Mouse (Mus musculus) MEL (cell line): ENCODE measurements around the gene 4930563M21Rik.
A peak's percentile ranks its signal among the peaks of the same experiment; 100 is the strongest.

Source experiments
- CTCF ChIP-seq, 3 experiments: IDR thresholded peaks in 2 of 3; conservative IDR thresholded peaks in 1 of 3; 2 replicates each; pipeline ENCODE4 v1.5.1; 2011 to 2012; ENCODE audit warnings: low read length in 3 of 3, low read depth in 2 of 3, mild to moderate bottlenecking in 2 of 3, improper control_type of control experiment in 1 of 3, inconsistent platforms in 1 of 3, mixed read lengths in 1 of 3, moderate library complexity in 1 of 3; ENCODE audit not compliant: control insufficient read depth in 1 of 3, insufficient read depth in 1 of 3, poor library complexity in 1 of 3, severe bottlenecking in 1 of 3
- E2F4 ChIP-seq: IDR thresholded peaks from 2 replicates; pipeline ENCODE4 v1.6.1; 2011; ENCODE audit warnings: low read depth, low read length, improper control_type of control experiment, borderline replicate concordance
- ETS1 ChIP-seq: IDR thresholded peaks from 2 replicates; pipeline ENCODE4 v1.6.1; 2012; ENCODE audit warnings: low read depth, mild to moderate bottlenecking, inconsistent platforms, low read length, improper control_type of control experiment, moderate library complexity
- MAX ChIP-seq: IDR thresholded peaks from 2 replicates; pipeline ENCODE4 v1.6.1; 2011; ENCODE audit warnings: low read length, improper control_type of control experiment
- POLR2A ChIP-seq, 2 experiments: IDR thresholded peaks; 2 replicates each; pipeline ENCODE4 v1.6.1; 2011 to 2012; ENCODE audit warnings: low read length in 2 of 2, mild to moderate bottlenecking in 2 of 2, control low read depth in 1 of 2, improper control_type of control experiment in 1 of 2, low read depth in 1 of 2, moderate library complexity in 1 of 2; ENCODE audit not compliant: control insufficient read depth in 1 of 2, insufficient read depth in 1 of 2, poor library complexity in 1 of 2
- POLR2AphosphoS2 ChIP-seq: IDR thresholded peaks from 2 replicates; pipeline ENCODE4 v1.6.1; 2011; ENCODE audit warnings: low read length, improper control_type of control experiment
- USF1 ChIP-seq: IDR thresholded peaks from 2 replicates; pipeline ENCODE4 v1.6.1; 2014; ENCODE audit warnings: low read depth, mild to moderate bottlenecking, inconsistent platforms, low read length, improper control_type of control experiment, moderate library complexity
- USF2 ChIP-seq, 2 experiments: IDR thresholded peaks; 2 replicates each; pipeline ENCODE4 v1.6.1; 2011 to 2012; ENCODE audit warnings: improper control_type of control experiment in 2 of 2, low read length in 2 of 2, borderline replicate concordance in 1 of 2, inconsistent platforms in 1 of 2, low read depth in 1 of 2, mild to moderate bottlenecking in 1 of 2; ENCODE audit not compliant: insufficient read depth in 1 of 2

GRCm38 (mm10) chr9:55932482-55932881 is 77.9 kb downstream of the 4930563M21Rik start:
- TF ChIP-seq ETS1 (peak; percentile 46; the same call in 1 of the 2 replicates), USF2 (IDR thresholded peaks at IDR 0.05; ENCODE audit: borderline replicate concordance in 1 of 2, insufficient read depth in 1 of 2, low read depth in 1 of 2, low read length in 2 of 2) (no peak), CTCF (IDR thresholded peaks at IDR 0.05 in 2 of 3, conservative IDR thresholded peaks at IDR 0.05 in 1 of 3; ENCODE audit: control insufficient read depth in 1 of 3, insufficient read depth in 1 of 3, low read depth in 2 of 3, low read length in 3 of 3, poor library complexity in 1 of 3, severe bottlenecking in 1 of 3) (no peak), POLR2A (IDR thresholded peaks at IDR 0.05; ENCODE audit: control insufficient read depth in 1 of 2, insufficient read depth in 1 of 2, low read depth in 1 of 2, low read length in 2 of 2, poor library complexity in 1 of 2) (no peak), USF1 (no peak), MAX (no peak), POLR2AphosphoS2 (no peak), E2F4 (no peak)
